Mouse (Mus musculus) A20 (cell line): ENCODE results near the gene Plb1.

Experiments
- DNase-seq: peaks from one replicate; pipeline ENCODE4 v3.0.0-alpha.2; 2011; ENCODE audit warnings: low read depth, low spot score

The Plb1 gene

DNA sequence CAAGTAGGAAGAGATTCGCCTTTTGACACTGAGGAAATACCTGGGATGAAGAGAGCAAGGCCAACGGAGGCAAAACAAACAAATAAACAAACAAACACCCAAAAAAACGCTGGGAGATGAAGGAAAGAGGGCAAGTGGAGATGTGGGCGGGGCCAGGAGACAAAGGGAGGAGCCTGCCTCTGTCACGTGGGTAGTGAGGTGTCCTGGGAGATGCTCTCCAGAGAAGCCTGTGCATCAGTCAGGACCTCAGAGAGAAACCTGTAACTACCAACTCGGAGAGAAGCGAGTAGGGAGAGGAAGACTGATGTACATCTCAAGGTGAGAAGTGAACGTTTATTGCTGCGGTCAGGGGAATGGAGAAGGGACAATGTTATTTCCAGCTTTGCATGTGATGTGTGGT is at the start of gene Plb1:
Plb1 (plus strand) TSS at position 235 of the 400 bp plus-strand sequence.
- DNase-seq: no peak

DNA sequence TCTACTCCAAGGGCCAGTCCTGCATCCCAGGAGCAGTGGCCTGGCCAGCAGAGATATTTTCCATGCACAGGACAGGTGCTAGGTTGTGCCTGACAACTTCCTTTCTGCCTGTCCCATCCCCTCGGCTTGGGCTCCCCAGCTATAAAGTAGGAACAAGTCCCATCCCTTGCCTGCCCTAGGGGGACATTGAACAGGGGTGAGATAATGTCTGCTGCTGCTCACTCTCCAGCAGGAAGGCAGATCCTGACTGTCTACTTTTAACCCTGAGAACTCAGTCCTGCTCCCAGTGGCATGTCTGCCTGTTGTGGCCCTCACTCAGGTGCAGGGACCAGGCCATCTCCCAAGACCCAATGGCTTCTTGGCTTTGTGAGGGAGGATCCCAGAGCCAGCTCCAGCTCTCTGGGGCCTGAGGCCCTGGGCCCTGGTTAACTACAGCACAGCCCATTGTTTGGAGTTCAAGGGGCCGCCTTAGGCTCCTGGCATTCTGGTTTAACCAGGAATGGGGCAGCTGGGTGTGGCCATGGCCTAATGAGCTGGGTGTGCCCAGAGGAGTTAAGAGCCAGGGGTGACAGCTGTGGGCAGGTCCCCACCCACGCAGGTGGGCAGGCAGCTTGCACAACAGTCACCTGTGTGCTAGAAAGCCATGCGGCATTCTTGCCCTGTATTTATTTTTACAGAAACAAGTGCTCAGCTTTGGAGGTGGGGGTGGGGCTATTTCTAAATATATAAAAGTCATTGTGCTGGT is 49.5 kb upstream of the Plb1 start:
- DNase-seq: no peak

DNA sequence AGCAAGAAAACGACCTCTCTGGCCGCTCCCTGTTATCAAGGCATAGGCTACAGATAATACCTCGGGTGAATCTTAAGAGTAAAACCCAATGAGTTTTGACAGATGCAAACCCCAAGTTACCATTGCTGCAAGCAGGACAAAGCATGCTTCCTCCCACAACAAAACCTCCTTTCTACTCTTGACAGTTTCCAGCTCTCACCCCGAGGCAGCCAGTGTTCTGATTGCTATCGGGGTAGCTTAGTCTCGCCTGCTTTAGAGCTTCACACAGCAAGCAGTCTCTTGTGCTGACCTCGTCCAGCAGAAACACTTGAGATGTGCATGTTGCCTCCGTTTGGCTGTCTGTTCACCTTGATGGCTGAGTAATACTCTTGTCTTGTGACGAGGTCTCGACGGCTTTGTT is 44.8 kb upstream of the Plb1 start:
- no peak for DNase-seq

DNA sequence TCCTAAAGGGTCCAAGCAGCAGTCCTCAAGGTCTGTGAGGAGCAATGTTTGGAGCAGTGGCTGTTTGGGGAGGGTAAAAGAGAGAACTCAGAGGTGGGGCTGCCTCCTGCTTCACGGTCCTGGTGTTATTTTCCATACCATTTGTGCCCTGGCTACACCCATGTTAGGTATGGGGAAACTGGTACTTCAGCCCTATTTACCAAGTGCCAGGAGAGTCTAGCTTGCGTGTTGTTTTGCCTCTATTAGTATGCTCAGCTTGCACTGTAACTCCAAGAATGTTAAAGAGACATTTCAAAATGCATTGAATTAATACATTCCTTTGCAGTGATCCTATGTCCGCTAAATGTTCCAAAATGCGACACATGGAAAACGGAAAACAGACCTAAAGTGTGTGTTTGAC is 41.2 kb upstream of the Plb1 start:
- no peak for DNase-seq

DNA sequence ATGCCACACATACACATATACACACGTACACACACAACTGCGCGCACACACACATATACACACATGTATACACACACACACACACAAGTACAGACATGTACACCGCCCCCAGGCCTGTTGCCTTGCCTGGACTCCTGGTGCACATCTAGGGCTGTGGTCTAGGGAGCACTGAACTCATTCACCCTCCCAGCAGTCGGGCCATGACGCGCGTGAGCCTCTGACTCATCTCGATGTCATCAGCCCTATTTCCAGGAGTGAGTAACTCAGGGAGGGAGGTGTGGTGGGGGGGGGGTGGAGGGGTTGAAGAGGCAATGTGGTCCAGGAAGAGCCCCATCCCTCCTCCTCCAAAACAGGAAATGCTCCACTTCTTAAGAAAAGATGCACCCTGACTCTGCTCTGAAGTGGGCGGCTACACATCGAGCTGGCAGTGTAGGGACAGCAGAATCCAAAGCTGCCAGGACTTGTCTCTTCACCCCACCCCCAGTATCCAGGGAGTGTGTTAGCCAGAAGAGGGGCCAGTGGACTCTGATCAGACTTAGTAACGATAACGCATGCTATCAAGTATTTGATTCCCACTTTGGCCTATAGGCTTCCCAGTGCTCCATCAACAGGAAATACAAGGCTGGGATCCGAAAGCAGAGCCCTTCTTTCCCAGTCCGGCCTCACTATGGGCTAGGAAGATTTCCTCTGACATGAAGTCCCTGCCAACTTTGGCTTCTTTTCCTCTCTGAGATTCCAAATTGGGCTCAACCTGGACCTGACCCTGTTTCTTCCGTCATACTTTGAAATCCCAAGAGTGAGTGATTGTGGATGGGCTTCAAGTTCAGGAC is 40.3 kb upstream of the Plb1 start:
- no peak for DNase-seq

DNA sequence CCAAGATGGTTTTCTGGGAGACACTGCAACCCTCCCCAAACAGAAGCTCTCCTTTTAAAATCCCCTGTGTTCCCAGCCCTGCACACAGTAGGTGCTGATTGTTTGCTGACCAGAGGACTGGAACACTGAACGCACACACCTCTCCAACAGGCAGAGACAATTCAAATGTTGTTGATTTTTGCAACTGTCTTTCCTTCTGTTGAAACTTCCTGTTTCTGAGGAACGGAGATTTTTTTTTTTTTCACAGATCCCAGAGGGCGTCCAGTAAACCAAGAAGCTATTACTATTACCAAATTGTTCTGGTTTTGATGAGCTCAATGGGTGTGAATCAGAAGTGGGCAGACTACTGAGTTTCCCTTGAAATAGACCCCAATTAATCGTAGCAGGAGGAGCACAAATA is 38.3 kb upstream of the Plb1 start:
- DNase-seq: no peak

DNA sequence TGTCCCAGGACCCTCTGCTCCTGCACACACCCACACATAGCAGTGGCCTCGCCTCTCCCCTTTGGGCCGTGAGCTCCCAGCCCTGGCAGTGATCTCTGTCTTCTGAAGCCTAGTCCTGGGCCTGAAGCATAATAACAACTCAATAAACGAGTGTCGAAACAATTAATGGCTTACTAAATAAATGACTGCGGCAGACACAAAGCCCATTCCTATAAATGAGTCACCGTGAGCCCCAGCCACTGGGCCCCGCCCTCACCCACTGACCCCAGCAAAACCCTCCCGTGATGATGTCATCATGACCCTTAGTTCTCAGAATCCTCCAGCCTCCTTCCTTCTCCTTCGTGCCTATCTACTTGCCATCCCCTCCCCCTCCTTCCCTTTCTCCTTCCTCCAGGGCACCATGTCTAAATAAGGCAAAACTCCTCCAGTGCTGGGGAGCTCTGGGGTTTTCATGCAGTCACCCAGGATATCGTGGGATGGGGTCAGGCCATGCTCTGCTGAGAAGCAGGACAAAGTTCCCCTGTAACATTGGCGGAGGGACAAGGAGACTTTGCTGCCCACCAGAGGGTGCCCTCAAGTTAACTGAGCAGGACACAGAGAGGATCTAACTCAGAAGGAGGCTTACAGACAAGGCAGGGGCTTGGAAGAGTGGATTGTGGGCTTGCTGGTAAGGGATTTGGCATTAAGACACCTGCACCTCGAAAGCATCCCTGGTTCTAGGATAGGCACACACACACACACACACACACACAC is 36.5 kb upstream of the Plb1 start:
- DNase-seq: no peak

DNA sequence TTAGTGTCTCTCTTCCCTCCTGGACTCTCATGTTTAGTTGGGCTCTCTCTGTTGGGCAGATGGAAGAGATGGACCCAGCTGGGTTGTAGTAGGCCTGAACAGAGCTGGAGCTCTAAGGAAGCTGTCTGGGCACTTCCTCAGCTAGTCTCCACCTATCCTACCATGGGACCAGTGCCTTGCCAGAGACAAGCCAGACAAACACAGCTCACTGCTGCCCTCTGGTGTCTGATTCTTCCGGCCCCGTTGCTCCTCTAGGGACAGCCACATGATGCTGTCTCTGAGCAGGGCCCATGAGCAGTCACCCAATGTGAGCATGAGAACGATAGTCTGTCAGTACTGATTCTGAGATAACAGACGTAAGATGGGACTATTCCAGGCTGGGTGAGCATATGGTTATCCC is 34.8 kb upstream of the Plb1 start:
- DNase-seq: peak; percentile 84

DNA sequence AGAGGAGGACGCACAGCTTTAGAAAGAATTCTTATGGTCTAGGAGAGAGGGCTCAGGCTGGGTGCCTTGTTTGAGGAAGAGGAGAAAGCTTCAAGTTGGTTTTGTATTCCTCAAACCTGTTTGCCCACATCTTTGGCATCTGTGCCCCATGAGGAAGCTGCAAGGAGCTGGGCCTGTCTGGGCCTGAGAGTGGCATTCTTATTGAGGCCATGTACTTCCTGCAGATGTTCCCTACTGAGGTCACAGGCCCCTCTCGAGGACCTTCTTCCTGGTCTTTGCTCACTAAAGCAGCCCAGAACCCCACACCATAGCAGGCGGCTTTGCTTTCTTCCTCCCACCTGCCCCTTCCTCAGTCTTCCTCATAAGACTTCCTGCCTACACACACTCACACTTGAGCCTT is 33.4 kb upstream of the Plb1 start:
- no peak for DNase-seq

DNA sequence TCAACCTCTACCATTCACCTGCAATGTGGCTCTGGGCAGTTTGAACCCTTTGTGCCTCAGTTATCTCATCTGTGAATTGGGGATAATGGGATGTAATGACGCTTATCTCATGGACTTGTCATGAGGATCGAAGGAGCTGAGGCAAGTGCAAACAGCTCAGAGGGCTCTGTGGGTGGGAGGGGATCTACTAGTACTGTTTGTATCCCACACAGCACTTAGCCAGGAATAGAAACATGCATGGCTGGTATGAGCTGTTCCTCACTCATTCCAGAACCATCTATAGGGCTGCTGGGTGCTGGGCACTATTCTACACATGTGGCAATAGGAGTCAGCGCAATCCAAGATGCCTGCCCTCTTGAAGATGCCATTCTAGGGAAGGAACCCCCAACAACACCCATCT is 32.9 kb upstream of the Plb1 start:
- DNase-seq: no peak

DNA sequence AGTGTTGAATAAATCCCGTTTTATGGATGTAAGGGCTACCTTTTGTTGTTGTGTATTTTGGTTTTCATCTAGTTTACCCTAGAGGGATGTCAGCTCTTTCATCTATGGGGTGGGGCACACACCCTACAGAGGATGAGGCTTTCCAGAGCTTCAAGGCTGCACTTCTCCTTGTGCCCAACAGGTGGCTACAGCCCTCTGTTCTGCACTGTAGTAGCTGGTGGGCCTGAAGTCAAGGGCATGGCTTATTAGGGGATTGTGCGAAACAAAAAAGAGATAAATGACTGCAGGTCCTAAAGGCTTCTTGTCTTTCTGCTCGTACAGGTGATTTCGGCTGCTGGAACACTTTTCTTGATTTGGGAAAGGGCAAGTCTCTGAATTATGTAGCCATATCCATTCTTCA is 27.9 kb upstream of the Plb1 start:
- DNase-seq: peak; percentile 35

DNA sequence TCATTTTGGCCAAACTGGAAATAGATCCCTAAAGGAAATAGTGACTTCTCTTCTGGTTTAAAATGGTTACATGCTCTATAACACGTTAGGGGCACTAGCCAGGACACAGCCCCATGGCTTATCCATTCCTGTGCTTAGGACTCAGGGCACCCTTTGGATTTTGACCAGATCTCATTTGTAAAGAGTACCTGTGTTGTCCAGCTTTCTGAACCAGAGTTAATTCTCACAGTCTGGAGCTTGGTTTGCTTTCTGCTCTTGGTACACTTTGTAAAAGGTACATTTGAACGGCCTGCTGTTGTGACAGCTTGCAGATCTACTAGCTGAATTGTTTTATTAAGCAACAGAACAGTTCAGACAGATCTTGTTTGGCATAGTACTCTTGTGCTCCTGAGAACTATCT is 25.8 kb upstream of the Plb1 start:
- DNase-seq: no peak

DNA sequence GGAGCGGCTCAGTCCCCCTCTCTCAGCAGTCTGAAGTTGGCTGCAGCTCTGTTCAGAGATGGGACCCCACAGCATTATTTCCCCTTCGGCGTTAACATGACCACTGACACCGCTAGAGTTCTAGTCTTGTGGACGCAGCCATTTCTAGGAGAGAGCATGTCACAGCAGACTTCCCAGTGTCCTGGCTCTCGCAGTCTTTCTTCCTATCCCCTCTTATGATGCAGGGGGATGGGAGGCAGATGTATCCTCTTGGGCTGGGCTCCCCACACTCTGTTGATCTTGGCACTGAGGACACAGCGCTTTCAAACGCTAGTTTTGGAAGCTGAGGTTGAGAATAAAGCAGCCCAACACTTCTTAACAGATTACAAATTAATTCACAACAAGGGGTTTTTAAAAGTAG is 24.0 kb upstream of the Plb1 start:
- DNase-seq: no peak

DNA sequence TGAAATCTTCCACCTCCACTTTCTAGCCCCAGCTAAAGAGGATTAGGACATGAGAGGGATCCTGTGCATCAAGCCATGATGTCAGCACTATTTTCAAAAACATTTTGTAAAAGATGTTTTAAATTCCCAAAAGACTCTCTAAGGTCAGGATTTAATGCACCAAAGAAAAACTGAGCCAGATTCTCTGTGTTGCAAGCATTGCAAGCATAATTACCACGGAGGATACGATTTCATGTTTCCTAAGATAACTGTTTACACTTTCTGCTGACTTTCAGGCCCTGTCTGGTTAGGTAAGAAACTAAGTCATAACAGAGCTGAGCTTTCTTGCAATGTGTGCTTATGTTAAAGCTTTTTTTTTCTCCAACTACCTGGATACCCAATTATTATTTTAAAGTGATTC is 21.5 kb upstream of the Plb1 start:
- no peak for DNase-seq

DNA sequence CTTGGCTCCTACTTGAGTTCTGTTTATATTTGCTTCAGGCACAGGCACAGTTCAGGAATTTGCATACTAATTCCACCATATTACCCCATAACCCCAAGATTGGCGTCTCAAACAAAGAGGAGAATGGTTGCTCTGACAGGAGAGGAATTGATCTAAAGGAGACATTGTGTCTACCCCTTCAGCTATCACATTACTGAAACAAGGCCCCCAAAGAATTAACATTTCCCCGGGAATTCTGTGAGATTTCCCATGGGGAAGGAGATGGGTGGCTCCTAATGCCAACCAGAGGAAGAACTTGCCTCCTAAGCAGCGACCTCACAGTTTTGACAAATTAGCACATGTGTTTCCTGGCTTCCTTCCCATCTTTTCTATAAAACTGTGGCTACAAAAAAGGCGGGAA is 18.8 kb upstream of the Plb1 start:
- no peak for DNase-seq

DNA sequence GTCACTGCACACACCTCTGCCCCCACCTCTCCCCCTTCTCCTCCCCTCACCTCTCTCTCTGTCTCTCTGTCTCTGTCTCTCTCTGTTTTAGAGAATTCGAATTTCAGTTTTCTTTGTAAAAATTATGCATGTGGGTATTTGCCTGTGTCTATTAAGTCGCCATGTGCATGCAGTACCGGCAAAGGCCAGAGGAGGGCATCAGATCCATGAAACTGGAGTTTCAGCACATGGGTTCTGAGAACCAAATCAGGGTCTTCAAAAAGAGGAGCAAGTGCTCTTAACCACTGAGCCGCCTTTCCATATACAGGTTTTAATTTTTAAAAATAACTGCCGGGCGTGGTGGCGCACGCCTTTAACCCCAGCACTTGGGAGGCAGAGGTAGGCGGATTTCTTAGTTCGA is 17.0 kb upstream of the Plb1 start:
- peak; percentile 68 for DNase-seq

DNA sequence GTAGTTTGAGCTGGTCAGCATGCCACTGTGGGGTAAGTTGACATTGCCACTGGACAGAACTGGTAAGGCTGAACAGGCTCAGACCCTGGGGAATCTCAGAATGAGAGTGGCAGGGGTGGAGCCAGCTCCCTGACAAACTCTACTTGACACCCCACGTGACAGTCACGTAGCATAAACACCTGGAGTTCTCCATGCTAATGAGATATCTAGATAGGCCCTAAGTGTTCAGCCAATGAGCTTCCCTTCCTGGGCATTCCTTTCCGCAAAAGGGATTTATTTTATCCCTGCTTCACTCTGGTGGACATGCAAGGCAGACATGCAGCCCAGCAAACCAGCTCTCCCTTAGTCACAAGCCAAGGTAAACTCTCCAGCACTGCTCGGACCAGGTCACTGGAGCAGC is 16.0 kb upstream of the Plb1 start:
- DNase-seq: no peak

DNA sequence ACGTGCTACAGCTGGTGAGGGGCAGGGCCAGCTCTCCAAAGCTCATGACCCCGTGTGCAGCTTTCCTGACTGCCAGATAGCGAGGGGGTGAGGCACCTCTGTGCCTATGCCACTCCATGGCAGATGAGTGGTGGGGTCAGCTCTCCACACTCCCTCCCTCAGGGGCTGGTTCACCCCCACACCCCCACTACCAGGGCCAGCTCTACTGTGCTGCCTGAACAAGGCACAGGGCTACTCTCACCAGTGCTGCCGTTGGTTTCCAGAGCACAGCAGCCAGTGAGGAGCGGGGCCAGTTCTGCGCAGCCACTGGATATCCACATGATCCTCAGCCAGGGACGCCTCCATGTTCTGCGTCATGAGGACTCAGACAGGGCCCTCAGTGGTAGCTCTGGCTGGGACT is 15.0 kb upstream of the Plb1 start:
- DNase-seq: no peak

DNA sequence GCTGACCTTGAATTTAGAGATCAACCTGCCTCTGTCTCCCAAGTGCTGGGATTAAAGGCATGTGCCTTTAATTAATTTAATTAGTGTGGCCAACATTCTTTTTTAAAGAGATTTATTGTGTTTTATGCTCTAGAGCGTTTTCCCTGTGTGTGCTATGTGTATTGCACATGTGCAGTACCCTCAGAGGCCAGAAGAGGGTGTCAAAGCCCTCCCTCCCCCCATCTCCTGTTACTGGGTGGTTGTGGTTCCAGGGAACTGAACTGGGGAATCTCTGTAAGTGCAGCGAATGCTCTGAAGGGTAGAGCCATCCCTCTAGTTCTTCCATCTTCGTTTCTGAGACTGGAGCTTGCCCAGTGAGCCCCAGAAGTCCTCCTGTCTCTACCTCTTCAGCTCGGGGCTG is 2.1 kb upstream of the Plb1 start:
- DNase-seq: peak; percentile 51

DNA sequence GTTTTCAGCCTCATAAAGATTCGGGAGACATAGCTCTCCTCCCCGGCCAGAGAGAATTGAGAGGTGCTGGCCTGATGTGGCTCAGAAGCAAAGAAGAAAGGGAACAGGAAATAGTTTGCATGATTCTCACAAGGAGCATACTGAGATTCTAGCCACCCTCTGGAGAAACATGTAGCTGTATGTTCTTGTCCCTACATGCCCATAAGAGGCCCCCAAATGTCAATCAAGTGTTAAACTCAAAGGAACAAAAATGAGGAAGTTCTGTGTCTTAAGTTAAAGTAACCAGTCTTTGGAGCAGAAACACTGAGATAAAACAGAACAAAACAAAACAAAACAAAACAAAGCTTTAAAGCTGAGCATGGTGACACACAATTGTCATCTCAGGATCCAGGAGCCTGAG is 6.8 kb downstream of the Plb1 start:
- peak; percentile 51 for DNase-seq

DNA sequence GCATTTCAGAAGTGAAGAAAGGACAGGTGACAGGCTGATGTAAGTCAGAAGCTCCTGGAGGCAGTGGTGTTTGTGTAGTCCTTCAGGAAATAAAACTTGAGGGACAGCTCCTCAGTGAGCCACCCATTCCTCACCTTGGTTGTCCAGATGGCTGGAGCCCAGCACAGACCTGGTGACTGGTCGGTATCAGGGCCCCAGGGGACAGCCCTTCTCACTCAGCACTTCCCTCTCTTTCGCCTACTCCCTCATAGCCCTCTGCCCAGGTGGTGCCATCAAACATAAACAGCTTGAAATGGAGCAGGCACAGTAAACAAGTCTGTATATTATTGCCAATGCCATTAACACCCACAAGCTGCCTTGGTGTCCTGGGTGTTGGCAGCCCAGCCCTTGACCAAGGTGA is 8.2 kb downstream of the Plb1 start:
- DNase-seq: peak; percentile 51

DNA sequence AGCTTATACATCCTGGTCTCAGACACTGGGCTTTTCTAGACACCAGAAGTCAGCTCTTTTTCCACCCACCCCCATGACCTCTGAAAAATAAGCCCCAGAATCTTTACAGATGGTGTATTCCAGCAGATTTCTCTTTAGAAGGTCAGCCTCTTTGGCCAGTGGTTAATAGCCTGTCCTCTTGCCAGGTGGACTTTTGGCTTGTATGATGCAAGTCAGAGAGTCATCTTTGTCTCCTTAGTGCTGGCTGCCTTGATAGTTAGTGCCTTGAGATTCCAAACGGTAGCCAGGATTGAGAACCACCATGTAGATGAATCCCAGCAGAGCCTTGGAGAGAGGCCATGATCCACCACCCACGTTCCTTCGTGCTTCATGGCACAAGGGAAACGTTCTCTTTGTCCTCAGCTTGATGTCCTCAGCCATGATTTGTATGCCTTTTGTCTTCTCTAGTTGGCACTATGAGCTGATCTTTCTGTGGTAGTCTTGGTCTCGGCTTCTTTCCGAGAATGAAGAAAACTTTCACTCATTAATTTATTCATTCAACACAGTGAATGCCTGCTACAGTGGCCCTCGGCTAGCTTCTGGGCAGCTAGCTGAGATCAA is 10.9 kb downstream of the Plb1 start:
- no peak for DNase-seq
